Mouse (Mus musculus) lung, postnatal 4 days (tissue): ENCODE results near the gene Swsap1.
A peak's percentile ranks its signal among the peaks of the same experiment; 100 is the strongest.

Experiments used
- DNase-seq, 2 experiments: peaks; one replicate each; pipeline ENCODE4 v3.0.0; 2021

Gene Swsap1

GRCm38 (mm10) chr9:21955570-21956281, at the start of gene Swsap1:
TSS of gene Swsap1 (plus strand) at chr9:21955755.
- peak; percentile 98 to 99 for DNase-seq

- no peak for DNase-seq
These were observed 47.3 kb upstream of the Swsap1 start for GRCm38 (mm10) chr9:21908216-21908615.

- DNase-seq = peak in 1 of 2 experiments; percentile 19
These were observed 45.9 kb upstream of the Swsap1 start for GRCm38 (mm10) chr9:21909474-21910223.

- no peak for DNase-seq
These were observed 38.6 kb upstream of the Swsap1 start for GRCm38 (mm10) chr9:21916851-21917492.

- DNase-seq = peak in 1 of 2 experiments; percentile 59
These were observed 38.0 kb upstream of the Swsap1 start for GRCm38 (mm10) chr9:21917493-21918034.

GRCm38 (mm10) chr9:21918035-21918592, 37.4 kb upstream of the Swsap1 start, which contains the start of gene Rab3d:
TSS of gene Rab3d (minus strand) at chr9:21918192.
- DNase-seq = peak; percentile 97 to 98

GRCm38 (mm10) chr9:21918692-21919384, 36.7 kb upstream of the Swsap1 start:
- no peak for DNase-seq

GRCm38 (mm10) chr9:21923036-21923435, 32.5 kb upstream of the Swsap1 start:
- no peak for DNase-seq

- DNase-seq = no peak
These were observed 32.0 kb upstream of the Swsap1 start for GRCm38 (mm10) chr9:21923490-21924098.

- peak; percentile 93 to 96 for DNase-seq
These were observed 31.5 kb upstream of the Swsap1 start for GRCm38 (mm10) chr9:21924099-21924493.

GRCm38 (mm10) chr9:21925034-21925433, 30.5 kb upstream of the Swsap1 start:
- no peak for DNase-seq

GRCm38 (mm10) chr9:21925506-21925905, 30.0 kb upstream of the Swsap1 start:
- no peak for DNase-seq

- DNase-seq = peak in 1 of 2 experiments; percentile 33
These were observed 29.4 kb upstream of the Swsap1 start for GRCm38 (mm10) chr9:21926155-21926554.

GRCm38 (mm10) chr9:21926784-21927183, 28.8 kb upstream of the Swsap1 start:
- DNase-seq = no peak

GRCm38 (mm10) chr9:21927208-21927753, 28.3 kb upstream of the Swsap1 start, which contains the start of the genes Ccdc159 and Tmem205:
TSS of gene Ccdc159 (plus strand) at chr9:21927471.
TSS of gene Tmem205 (minus strand) at chr9:21927556.
- DNase-seq = peak; percentile 93 to 98

GRCm38 (mm10) chr9:21929208-21929607, 26.3 kb upstream of the Swsap1 start:
- peak in 1 of 2 experiments; percentile 12 for DNase-seq

- DNase-seq = peak in 1 of 2 experiments; percentile 8
These were observed 23.5 kb upstream of the Swsap1 start for GRCm38 (mm10) chr9:21932006-21932405.

GRCm38 (mm10) chr9:21932445-21933137, 23.0 kb upstream of the Swsap1 start:
- DNase-seq = peak in 1 of 2 experiments; percentile 16

- peak in 1 of 2 experiments; percentile 13 for DNase-seq
These were observed 21.5 kb upstream of the Swsap1 start for GRCm38 (mm10) chr9:21934021-21934420.

GRCm38 (mm10) chr9:21935466-21936131, 20.0 kb upstream of the Swsap1 start:
- no peak for DNase-seq
